ENCODE assay signal across 8 mouse cellular contexts in genomic region chr3:130060396-130061029, GRCm38 (mm10). TPM values are rescaled to one million over a fixed set of nuclear protein-coding genes. Genes with fewer than 3 reads are reported as not detected.
DNase-seq lines count a peak whose midpoint lies in the region; ATAC-seq and TF ChIP-seq lines count a peak whose summit lies in the region.

No protein-coding gene starts in this region.

- WGBS in embryonic facial prominence, embryonic 12.5 days, result under 1% methylated on average over 63 of the region's 92 CpGs
- WGBS in liver, adult 2 months, result under 1% methylated on average over 77 of the region's 92 CpGs

- H3K27me3 ChIP-seq in embryonic facial prominence, embryonic 12.5 days, result no peaks in the 10 kb centered on the region
- H3K27me3 ChIP-seq in liver, adult 2 months (ENCODE audit: control insufficient read depth, insufficient read depth, low read length), result no peaks in the 10 kb centered on the region

- DNase-seq in 416B (ENCODE audit: low read depth), result peak; percentile 64
- DNase-seq in adrenal gland, postnatal 36 days, result peak; percentile 86 to 91
- DNase-seq in heart, adult 8-10 months (ENCODE audit: low spot score), result peak; percentile 78
- DNase-seq in kidney, adult 9 months, result peak; percentile 72
- peak; percentile 60 for DNase-seq in liver, adult 2 months (ENCODE audit: extremely low read depth, low read depth, low spot score)
- DNase-seq in spleen, postnatal 4 days (ENCODE audit: low spot score in 2 of 2), result peak; percentile 76 to 89

- H3K27ac ChIP-seq in embryonic facial prominence, embryonic 12.5 days, result peak overlapping the region; percentile 99
- peak overlapping the region; percentile 62 for H3K27ac ChIP-seq in liver, adult 2 months (replicated peaks; ENCODE audit: insufficient read depth, low read depth, low read length)

- peak overlapping the region; percentile 61 for H3K4me2 ChIP-seq in embryonic facial prominence, embryonic 12.5 days (replicated peaks)

- H3K9me3 ChIP-seq in embryonic facial prominence, embryonic 12.5 days, result no peaks in the 10 kb centered on the region

- H3K36me3 ChIP-seq in embryonic facial prominence, embryonic 12.5 days, result no peaks in the 10 kb centered on the region
- no peaks in the 10 kb centered on the region for H3K36me3 ChIP-seq in liver, adult 2 months (ENCODE audit: control insufficient read depth, insufficient read depth, low read length)

- ATAC-seq in embryonic facial prominence, embryonic 12.5 days (ENCODE audit: insufficient number of reproducible peaks, insufficient read depth, low FRiP score, low TSS enrichment), result peak; percentile 92
- peak; percentile 72 for ATAC-seq in monocyte, adult 5-6 weeks (replicated peaks; ENCODE audit: insufficient number of reproducible peaks, low FRiP score, low TSS enrichment, poor library complexity, severe bottlenecking)

- TF ChIP-seq POLR2A in liver, adult 2 months (IDR thresholded peaks at IDR 0.05; ENCODE audit: extremely low read depth, insufficient read depth, low read length), result 0 out of 2 replicates have a peak, but pooled peaks have one; percentile 40

- peaks cover 17% of the 10 kb centered on the region for H3K4me1 ChIP-seq in embryonic facial prominence, embryonic 12.5 days
- H3K4me1 ChIP-seq in liver, adult 2 months (ENCODE audit: control insufficient read depth, insufficient read depth, low read length), result peaks cover 14% of the 10 kb centered on the region

- peaks cover 21% of the 10 kb centered on the region for H3K79me2 ChIP-seq in liver, adult 2 months (ENCODE audit: control insufficient read depth, insufficient read depth, low read length)

- TF ChIP-seq CTCF in liver, adult 2 months (IDR thresholded peaks at IDR 0.05; ENCODE audit: low read depth, low read length), result peak; percentile 52

- H3K9ac ChIP-seq in embryonic facial prominence, embryonic 12.5 days, result peak overlapping the region; percentile 98
- H3K9ac ChIP-seq in liver, adult 2 months (ENCODE audit: low read depth, low read length), result peak overlapping the region; percentile 94

- H3K4me3 ChIP-seq in embryonic facial prominence, embryonic 12.5 days, result peak overlapping the region; percentile 92
- peak overlapping the region; percentile 94 for H3K4me3 ChIP-seq in liver, adult 2 months (ENCODE audit: insufficient read depth, low read depth, low read length)

RNA-seq across cellular contexts. Expression of gene Sec24b, which starts 0.8 kb away (rescaled TPM):
- 10 to 100 TPM; 62.9 to 68.2 TPM for total RNA-seq in adrenal gland, postnatal 36 days (2021)
- polyA plus RNA-seq in embryonic facial prominence, embryonic 12.5 days (2016; fragmentation: Nextera tagmentation; extraction: Ambion mirVana), result 34.3 and 35.6 TPM in 2 replicates
- 10 to 100 TPM; 25.0 to 32.3 (median 27.4) TPM for total RNA-seq in heart, adult 8-10 months (2022)
- total RNA-seq in liver, adult 2 months (2014; rRNA removed), result 7.9 and 13.0 TPM in 2 replicates
- 12.2 and 15.8 TPM in 2 replicates for polyA plus RNA-seq in liver, adult 2 months (2012; rRNA removed)
- 39.3 to 79.4 TPM (median 62.5 TPM) in 3 replicates for total RNA-seq in monocyte, adult 5-6 weeks (2017)

Comparison
In these comparisons a context has a peak if more than half of its experiments do, and no peak if none do; other contexts are left out.
1. Peak in every context shown above with its lines: DNase-seq, ATAC-seq, H3K4me3 ChIP-seq and H3K27ac ChIP-seq.